Mouse (Mus musculus) urinary bladder, postnatal 4 days (tissue): ENCODE measurements around the gene Gnptg.

Source experiments
- DNase-seq, 2 experiments: peaks; one replicate each; pipeline ENCODE4 v3.0.0; 2021 to 2022; ENCODE audit warnings: low spot score in 2 of 2

Gene Gnptg

GRCm38 (mm10) chr17:25188150-25189031, 51.5 kb downstream of the Gnptg start, which contains the start of gene Unkl:
Gene Unkl, plus strand, starts transcription at chr17:25188397.
- peak; percentile 76 to 78 for DNase-seq

- no peak for DNase-seq
Measured at GRCm38 (mm10) chr17:25187784-25188149, 52.2 kb downstream of the Gnptg start.

- DNase-seq: no peak
Measured at GRCm38 (mm10) chr17:25184961-25185360, 55.0 kb downstream of the Gnptg start.

- peak; percentile 92 to 98 for DNase-seq
Measured at GRCm38 (mm10) chr17:25184129-25184691, 55.7 kb downstream of the Gnptg start, which contains the start of gene BC003965. Gene BC003965, plus strand, starts transcription at chr17:25184554.
